Mouse (Mus musculus) midbrain, embryonic 10.5 days (tissue): ENCODE measurements around the gene Adamts17. TPM values are rescaled to one million over a fixed set of nuclear protein-coding genes. Genes with fewer than 3 reads are reported as not detected.

Experiments
- DNase-seq: peaks from one replicate; pipeline ENCODE4 v3.0.0-alpha.2; 2017; ENCODE audit warnings: low spot score
- H3K27ac ChIP-seq: fragments of 300-500 bp; sonication (generic); replicated peaks from 2 replicates; pipeline ENCODE4 v1.5.1; 2016; ENCODE audit warnings: mild to moderate bottlenecking
- H3K27me3 ChIP-seq: fragments of 300-500 bp; sonication (generic); 2 replicates; pipeline ENCODE4 v1.6.1; 2016; ENCODE audit warnings: low read depth, mild to moderate bottlenecking; ENCODE audit not compliant: poor library complexity, severe bottlenecking
- H3K36me3 ChIP-seq: fragments of 300-500 bp; sonication (generic); 2 replicates; pipeline ENCODE4 v1.6.1; 2016; ENCODE audit warnings: mild to moderate bottlenecking, moderate library complexity
- H3K4me1 ChIP-seq: fragments of 300-500 bp; sonication (generic); 2 replicates; pipeline ENCODE4 v1.6.1; 2016
- H3K4me3 ChIP-seq: fragments of 300-500 bp; sonication (generic); 2 replicates; pipeline ENCODE4 v1.5.1; 2016; ENCODE audit warnings: mild to moderate bottlenecking, moderate library complexity
- H3K9me3 ChIP-seq: fragments of 300-500 bp; sonication (generic); replicated peaks from 2 replicates; pipeline ENCODE4 v1.6.1; 2016; ENCODE audit warnings: mild to moderate bottlenecking
- WGBS: fragments of 180-500 bp; shearing (Covaris S2); methylation state at CpG from one replicate; pipeline ENCODE4 v1.1.7; 2016; 5-methylcytosine and 5-hydroxymethylcytosine counted together
- polyA plus RNA-seq: library from polyadenylated mRNA; unstranded; fragments of >200 nt; fragmentation: Nextera tagmentation; extraction: Ambion mirVana; gene quantifications from 2 replicates; pipeline ENCODE4 v1.2.1, GENCODE M21; 2016

The Adamts17 gene
- polyA plus RNA-seq, 1 experiment from 2014 or later, result 0.75 TPM

DNA sequence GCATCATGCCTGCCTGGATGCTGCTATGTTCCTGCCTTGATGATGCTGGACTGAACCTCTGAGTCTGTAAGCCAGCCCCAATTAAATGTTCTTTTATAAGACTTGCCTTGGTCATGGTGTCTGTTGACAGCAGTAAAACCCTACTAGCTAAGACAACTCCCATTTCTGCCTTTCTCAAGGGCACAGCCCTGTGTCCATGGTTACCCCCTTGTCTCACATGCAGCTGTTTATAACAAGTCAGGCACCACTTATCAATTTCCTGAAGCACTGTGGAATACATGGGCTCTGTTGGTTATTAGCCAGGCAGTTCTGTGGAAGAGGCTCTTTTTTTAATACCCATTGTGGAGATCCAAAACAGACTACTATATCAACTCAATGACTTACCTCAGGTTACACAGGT is 193.1 kb downstream of the Adamts17 start:
- Histone ChIP-seq H3K36me3 (no peaks in the 10 kb centered on the region), H3K27ac (no peak overlapping the region), H3K4me3 (no peak overlapping the region), H3K27me3 (no peaks in the 10 kb centered on the region), H3K4me1 (peaks cover 11% of the 10 kb centered on the region; the same call in 1 of the 2 replicates), H3K9me3 (no peaks in the 10 kb centered on the region)
- DNase-seq, result no peak

DNA sequence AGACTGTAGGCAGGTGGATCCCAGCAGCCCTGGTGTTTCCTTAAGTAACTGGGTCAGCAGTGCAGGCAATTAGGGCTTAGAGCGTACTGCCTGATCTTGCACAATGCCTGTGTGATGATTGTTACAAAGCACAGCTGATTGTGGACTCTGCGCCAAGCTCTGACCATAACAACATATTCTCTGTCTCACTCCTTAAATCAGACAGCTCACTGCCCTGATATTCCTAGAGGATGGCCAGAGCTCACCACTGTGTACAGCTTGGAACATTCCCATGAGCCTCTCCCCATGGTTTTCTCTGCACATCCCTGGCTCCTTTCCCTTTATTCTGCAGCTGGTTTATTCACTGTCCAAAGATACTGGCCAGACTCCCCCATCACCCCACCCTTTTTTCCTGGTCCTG is 194.8 kb downstream of the Adamts17 start:
- no peaks in the 10 kb centered on the region for H3K36me3 ChIP-seq
- no peak overlapping the region for H3K27ac ChIP-seq
- no peak overlapping the region for H3K4me3 ChIP-seq
- no peaks in the 10 kb centered on the region for H3K27me3 ChIP-seq
- H3K9me3 ChIP-seq, result no peaks in the 10 kb centered on the region
- WGBS, result 95% methylated on average over 2 of the region's 2 CpGs
- peaks cover 11% of the 10 kb centered on the region; the same call in 1 of the 2 replicates for H3K4me1 ChIP-seq
- DNase-seq, result no peak

DNA sequence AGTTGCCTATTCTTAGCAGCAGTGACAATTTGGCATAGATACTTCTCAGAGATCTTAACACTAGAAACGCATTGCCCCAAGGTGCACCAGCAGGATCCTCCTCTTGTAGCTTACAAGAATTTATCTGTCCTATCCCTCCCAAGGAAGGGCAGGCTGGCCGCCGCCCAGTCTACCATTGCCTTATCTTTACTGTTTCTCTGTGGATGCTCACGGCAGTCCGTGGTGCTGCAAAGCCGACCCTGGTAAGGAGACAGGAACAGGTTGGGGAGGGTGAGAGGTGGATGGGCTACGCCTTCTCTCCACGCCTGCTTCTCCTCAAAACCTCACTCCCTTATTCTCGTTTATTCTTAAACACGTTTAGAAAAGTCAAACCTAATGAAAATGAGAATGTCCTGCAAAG is 195.7 kb downstream of the Adamts17 start:
- H3K4me3 ChIP-seq, result no peak overlapping the region
- H3K9me3 ChIP-seq, result no peaks in the 10 kb centered on the region
- no peak for DNase-seq
- H3K27me3 ChIP-seq, result no peaks in the 10 kb centered on the region
- WGBS, result 91% methylated on average over 10 of the region's 10 CpGs
- no peak overlapping the region for H3K27ac ChIP-seq
- peaks cover 11% of the 10 kb centered on the region; the same call in 1 of the 2 replicates for H3K4me1 ChIP-seq
- no peaks in the 10 kb centered on the region for H3K36me3 ChIP-seq

DNA sequence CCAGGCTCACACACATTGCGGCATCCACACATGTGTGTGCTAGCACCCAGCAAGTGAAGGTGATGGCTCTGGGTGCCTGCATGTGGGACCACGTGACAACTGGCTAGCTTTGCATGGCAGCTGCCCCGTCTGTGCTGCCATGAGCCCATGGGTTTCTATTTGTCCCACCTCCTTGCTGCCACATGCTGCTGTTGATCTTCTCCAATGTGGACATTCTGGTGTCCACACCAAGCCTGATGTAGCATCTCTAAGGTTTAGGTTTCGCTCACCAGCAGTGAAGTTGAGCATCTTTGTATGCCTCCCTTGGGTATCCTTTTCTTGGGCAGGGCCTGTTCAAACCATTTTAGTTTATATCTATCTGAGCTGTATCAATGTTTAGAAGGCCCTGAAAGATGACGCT is 196.1 kb downstream of the Adamts17 start:
- no peak for DNase-seq
- Histone ChIP-seq H3K9me3 (no peaks in the 10 kb centered on the region), H3K4me3 (no peak overlapping the region), H3K27ac (no peak overlapping the region), H3K36me3 (no peaks in the 10 kb centered on the region), H3K4me1 (peaks cover 11% of the 10 kb centered on the region; the same call in 1 of the 2 replicates), H3K27me3 (no peaks in the 10 kb centered on the region)
- WGBS, result 92% methylated on average over 5 of the region's 5 CpGs

DNA sequence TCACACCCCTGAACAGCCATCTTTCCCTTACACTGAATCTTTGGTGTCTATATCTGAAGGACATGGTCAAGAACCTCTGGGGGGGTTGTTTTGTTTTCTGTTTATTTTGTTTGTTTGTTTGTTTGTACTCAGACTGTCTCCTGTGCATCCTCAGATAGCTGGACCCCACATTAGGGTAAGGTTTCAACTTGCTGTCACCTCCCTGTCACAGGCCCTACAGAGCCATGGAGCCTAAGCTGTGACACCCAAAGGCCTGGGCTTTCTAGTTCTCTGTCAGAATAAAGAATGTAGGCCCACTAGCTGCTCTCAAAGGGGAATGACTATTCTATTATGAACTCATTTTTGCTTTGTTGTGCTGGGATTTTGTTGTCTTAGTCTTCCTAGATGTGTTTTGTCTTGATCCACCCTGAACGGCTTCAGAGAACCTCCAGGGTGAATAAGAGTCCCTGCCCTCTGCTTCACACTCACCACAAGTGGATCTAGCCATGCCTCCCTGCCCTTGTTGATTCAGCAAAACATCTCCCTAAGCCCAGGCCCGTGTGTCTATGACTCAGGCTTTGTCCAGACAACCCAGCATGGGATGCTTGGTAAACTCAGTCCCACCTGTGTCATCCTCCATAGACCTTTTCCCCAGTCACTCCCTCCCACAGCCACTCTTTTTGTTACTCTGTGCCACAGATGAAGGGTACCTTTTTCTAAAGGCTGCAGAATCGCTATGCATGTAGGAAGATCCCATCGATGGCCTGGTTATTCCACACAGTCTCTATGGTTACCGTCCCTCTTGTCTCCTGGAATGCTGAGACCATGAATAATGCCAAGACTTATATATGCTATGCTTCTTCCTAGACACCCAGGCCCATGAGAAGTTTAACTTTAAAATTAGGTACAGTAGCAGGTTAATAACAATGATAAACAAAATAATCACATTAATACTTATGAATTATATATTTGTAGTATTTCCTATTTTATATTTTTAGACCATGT is 197.3 kb downstream of the Adamts17 start:
- peaks cover 7% of the 10 kb centered on the region; the same call in 1 of the 2 replicates for H3K4me1 ChIP-seq
- H3K4me3 ChIP-seq, result no peak overlapping the region
- DNase-seq, result no peak
- WGBS, result 75% methylated on average over 5 of the region's 5 CpGs
- no peak overlapping the region for H3K27ac ChIP-seq
- no peaks in the 10 kb centered on the region for H3K27me3 ChIP-seq
- no peaks in the 10 kb centered on the region for H3K9me3 ChIP-seq
- no peaks in the 10 kb centered on the region for H3K36me3 ChIP-seq

DNA sequence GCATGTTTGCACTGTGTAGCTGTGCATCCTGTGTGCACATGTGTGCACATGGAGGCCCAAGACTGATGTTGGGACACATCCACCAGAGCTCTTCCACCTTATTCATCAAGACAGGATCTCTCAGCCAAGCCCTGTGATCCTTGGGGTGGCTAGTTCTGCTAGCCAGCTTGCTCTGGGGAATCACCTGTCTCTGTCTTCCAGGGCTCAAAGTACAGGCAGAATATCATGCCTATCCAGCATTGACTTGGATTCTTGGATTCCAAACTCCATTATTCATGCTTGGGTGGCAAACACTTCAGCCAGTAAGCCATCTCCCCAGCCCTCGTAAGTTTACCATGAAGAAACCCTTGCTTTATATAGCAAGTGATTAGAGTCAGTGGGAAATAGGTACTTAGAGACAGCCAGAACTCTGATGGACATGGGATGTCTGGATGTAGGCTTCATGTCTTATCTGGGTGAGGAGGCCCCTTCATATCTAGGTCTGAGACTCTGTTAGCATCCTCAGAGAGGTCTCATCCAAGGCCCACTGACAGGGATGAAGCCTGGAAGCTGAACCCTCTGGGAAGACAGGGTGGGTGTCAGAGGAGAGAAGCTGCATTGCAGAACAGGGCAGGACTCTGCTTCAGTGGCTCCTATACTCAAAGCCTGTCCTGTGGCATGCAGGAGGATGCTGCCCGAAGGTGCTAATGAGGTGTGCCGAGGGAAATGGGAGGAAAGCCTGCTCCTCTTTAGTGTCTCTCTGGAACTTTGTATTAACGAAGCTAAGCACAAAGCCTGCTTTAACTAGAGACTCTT is 198.4 kb downstream of the Adamts17 start:
- no peak overlapping the region for H3K4me3 ChIP-seq
- H3K27me3 ChIP-seq, result no peaks in the 10 kb centered on the region
- 79% methylated on average over 4 of the region's 4 CpGs for WGBS
- H3K9me3 ChIP-seq, result no peaks in the 10 kb centered on the region
- H3K27ac ChIP-seq, result no peak overlapping the region
- H3K4me1 ChIP-seq, result peaks cover 5% of the 10 kb centered on the region; the same call in 1 of the 2 replicates
- H3K36me3 ChIP-seq, result no peaks in the 10 kb centered on the region
- DNase-seq, result no peak

DNA sequence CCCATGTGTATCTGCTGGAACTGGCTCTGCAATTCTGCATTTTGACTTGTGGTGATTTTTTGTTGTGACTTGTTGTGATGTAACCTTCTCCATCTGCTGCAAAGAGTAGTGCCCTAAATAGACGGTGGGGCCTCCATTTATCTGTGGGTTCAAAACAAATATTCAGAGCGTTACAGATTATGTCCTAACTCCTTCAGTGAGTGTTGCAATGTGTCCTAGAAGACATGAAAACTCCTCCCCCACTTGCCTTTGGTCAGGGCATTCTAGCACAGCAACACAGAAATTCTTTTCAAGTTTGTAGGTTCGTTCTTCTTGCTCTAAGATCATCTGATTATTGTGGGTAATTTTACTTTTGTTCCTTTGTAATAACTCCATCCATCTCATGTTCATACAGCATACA is 199.6 kb downstream of the Adamts17 start:
- DNase-seq, result no peak
- WGBS, result 85% methylated on average over 3 of the region's 3 CpGs
- no peak overlapping the region for H3K27ac ChIP-seq
- H3K27me3 ChIP-seq, result no peaks in the 10 kb centered on the region
- no peaks in the 10 kb centered on the region for H3K36me3 ChIP-seq
- no peaks in the 10 kb centered on the region for H3K9me3 ChIP-seq
- H3K4me3 ChIP-seq, result no peak overlapping the region
- peaks cover 5% of the 10 kb centered on the region; the same call in 1 of the 2 replicates for H3K4me1 ChIP-seq

DNA sequence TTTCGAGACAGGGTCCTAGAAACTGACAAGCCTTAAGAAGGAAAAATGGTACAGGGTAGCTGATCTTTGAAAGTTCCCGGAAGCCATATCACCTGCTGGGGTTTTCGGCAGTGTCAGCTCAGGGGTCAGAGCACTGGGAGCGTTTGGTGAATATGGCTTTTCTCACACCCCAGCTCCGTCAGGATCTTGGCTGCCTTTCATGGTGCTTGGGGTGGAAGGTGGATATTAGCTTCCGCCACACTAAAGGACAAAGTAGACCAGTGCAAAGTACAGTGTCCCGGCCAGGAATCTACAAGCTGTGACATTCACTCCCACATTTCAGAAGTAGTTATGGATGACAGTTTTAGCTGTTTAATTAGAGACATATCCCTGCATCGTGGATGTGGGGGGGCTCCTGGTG is 200.3 kb downstream of the Adamts17 start:
- WGBS, result 73% methylated on average over 8 of the region's 8 CpGs
- no peaks in the 10 kb centered on the region for H3K36me3 ChIP-seq
- H3K27me3 ChIP-seq, result no peaks in the 10 kb centered on the region
- no peaks in the 10 kb centered on the region for H3K9me3 ChIP-seq
- H3K4me1 ChIP-seq, result peaks cover 5% of the 10 kb centered on the region; the same call in 1 of the 2 replicates
- H3K4me3 ChIP-seq, result no peak overlapping the region
- no peak overlapping the region for H3K27ac ChIP-seq
- DNase-seq, result no peak

DNA sequence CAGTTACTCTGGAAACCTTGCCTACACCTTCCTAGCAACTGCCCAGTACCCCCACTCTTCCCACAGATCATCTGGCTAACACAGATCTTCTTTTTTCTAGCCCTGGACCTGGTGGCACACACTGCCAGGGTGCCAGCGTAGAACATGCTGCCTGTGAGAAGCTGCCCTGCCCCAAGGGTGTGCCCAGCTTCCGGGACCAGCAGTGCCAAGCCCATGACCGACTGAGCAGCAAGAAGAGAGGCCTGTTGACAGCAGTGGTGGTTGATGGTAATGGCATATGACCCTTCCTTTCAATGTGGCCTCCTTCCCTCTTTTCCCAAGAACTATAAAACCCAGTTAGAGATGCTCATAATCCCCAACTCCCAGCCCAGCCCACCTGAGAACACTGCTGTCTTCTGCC is 202.2 kb downstream of the Adamts17 start:
- Histone ChIP-seq H3K27ac (no peak overlapping the region), H3K9me3 (no peaks in the 10 kb centered on the region), H3K4me1 (peaks cover 10% of the 10 kb centered on the region; the same call in 1 of the 2 replicates), H3K4me3 (no peak overlapping the region), H3K36me3 (no peaks in the 10 kb centered on the region), H3K27me3 (no peaks in the 10 kb centered on the region)
- WGBS, result 94% methylated on average over 3 of the region's 3 CpGs
- DNase-seq, result no peak

DNA sequence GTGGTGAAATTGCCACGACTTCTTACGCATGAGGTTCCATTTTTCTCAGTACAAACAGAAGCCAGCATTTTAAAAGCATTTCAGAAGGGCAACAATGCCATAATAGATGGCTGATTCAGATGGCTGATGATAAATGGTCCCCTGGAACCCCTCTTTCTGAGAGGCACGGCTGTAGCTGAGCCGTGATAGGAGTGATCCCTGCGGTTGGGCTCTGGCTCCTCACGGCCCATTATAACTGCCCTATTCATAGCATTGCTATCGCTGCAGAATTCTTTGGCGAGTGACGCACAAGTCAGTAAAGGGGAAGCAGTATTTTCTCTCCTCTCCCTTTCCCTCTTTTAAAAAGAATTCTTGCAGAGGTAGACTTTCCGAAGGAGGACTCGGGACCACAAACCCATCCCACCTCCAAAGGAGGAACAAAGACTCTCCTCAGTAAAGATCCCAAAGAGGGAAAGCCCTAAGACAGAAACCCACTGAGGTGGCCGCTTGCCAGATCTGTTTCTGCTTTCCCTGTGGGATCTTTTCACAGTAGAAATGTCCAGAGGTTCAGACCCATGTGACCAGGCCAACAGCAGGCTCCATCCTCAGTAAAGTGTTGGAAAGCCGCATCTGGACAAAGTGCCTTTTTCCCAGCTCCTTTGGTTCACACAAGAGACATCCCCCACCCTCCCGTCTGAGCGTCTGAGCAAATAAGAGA is 204.7 kb downstream of the Adamts17 start:
- WGBS, result 91% methylated on average over 15 of the region's 15 CpGs

DNA sequence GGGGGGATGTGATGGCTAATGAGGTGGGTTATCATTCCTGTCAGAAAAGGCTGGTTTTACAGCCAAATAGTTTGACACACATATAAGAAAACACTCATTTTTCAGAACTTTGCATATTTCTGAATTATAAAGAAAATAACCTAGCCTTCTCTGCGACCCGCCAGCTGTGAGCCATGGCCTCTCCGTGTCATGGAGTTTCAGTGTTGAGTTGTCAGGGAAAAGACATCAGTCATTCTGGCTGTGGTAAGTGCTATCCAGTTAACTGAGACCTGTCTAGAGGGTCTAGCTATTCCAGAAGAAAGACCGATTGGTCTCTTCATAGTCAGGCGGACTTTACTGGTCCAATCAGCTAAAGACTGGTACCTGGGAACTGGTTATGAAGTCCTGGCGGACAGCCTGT is 205.7 kb downstream of the Adamts17 start:
- 93% methylated on average over 6 of the region's 6 CpGs for WGBS
- no peak overlapping the region for H3K4me3 ChIP-seq
- H3K36me3 ChIP-seq, result no peaks in the 10 kb centered on the region
- H3K9me3 ChIP-seq, result no peaks in the 10 kb centered on the region
- no peak overlapping the region for H3K27ac ChIP-seq
- H3K4me1 ChIP-seq, result 0 out of 2 replicates have a peak, but pooled peaks cover 5% of the 10 kb centered on the region
- no peak for DNase-seq
- no peaks in the 10 kb centered on the region for H3K27me3 ChIP-seq

More for the DNA sequence above, 204.7 kb downstream of the Adamts17 start:
- Histone ChIP-seq H3K9me3 (no peaks in the 10 kb centered on the region), H3K36me3 (no peaks in the 10 kb centered on the region), H3K4me3 (no peak overlapping the region), H3K4me1 (0 out of 2 replicates have a peak, but pooled peaks cover 5% of the 10 kb centered on the region), H3K27ac (no peak overlapping the region), H3K27me3 (no peaks in the 10 kb centered on the region)
- no peak for DNase-seq

DNA sequence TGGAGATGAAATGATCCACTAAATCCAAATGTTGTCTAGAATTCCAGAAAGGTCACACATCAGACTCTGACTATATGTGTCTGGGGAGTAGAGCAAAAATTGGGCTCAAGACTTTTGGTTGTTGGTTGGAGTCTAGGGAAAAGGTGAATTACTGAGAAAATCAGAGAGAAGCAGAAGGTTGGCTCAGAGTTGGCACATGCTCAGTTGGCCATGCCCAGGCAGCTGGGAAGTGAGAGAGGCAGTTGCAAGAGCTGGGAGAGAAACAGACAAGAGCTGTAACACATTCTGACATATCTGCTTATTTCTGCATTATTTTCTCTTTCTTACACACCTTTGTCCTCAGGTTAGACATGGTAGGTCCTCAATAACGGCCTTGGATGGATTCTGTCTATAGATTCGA is 209.7 kb downstream of the Adamts17 start:
- no peak for DNase-seq
- Histone ChIP-seq H3K9me3 (no peaks in the 10 kb centered on the region), H3K27ac (no peak overlapping the region), H3K36me3 (no peaks in the 10 kb centered on the region), H3K4me3 (no peak overlapping the region), H3K27me3 (no peaks in the 10 kb centered on the region), H3K4me1 (0 out of 2 replicates have a peak, but pooled peaks cover 5% of the 10 kb centered on the region)
- WGBS, result 92% methylated on average over 2 of the region's 2 CpGs
